Mouse (Mus musculus) testis, postnatal 14 days (tissue): ENCODE data around the gene Eml4.

Source experiments
- DNase-seq: peaks from one replicate; pipeline ENCODE4 v3.0.0; 2021; ENCODE audit warnings: low spot score

The Eml4 gene

GRCm38 (mm10) chr17:83382752-83383151, 32.0 kb downstream of the Eml4 start:
- DNase-seq: no peak

- no peak for DNase-seq
These were observed 34.2 kb downstream of the Eml4 start for GRCm38 (mm10) chr17:83384981-83385380.

GRCm38 (mm10) chr17:83387161-83387560, 36.4 kb downstream of the Eml4 start:
- DNase-seq: no peak

- no peak for DNase-seq
These were observed 43.3 kb downstream of the Eml4 start for GRCm38 (mm10) chr17:83394013-83394412.

- DNase-seq: no peak
These were observed 46.9 kb downstream of the Eml4 start for GRCm38 (mm10) chr17:83397571-83398100.

GRCm38 (mm10) chr17:83398756-83399155, 48.0 kb downstream of the Eml4 start:
- no peak for DNase-seq

- no peak for DNase-seq
These were observed 79.9 kb downstream of the Eml4 start for GRCm38 (mm10) chr17:83430607-83431006.

GRCm38 (mm10) chr17:83443406-83443805, 92.7 kb downstream of the Eml4 start:
- no peak for DNase-seq

- DNase-seq: no peak
These were observed 98.9 kb downstream of the Eml4 start for GRCm38 (mm10) chr17:83449583-83449982.

GRCm38 (mm10) chr17:83451367-83451766, 100.6 kb downstream of the Eml4 start:
- DNase-seq: no peak

- DNase-seq: no peak
These were observed 101.1 kb downstream of the Eml4 start for GRCm38 (mm10) chr17:83451796-83452195.

- DNase-seq: no peak
These were observed 101.7 kb downstream of the Eml4 start for GRCm38 (mm10) chr17:83452451-83452850.

GRCm38 (mm10) chr17:83453587-83453986, 102.9 kb downstream of the Eml4 start:
- no peak for DNase-seq

- DNase-seq: no peak
These were observed 106.5 kb downstream of the Eml4 start for GRCm38 (mm10) chr17:83457271-83457670.

GRCm38 (mm10) chr17:83465969-83466368, 115.2 kb downstream of the Eml4 start:
- no peak for DNase-seq

- DNase-seq: no peak
These were observed 116.0 kb downstream of the Eml4 start for GRCm38 (mm10) chr17:83466697-83467251.

- DNase-seq: no peak
These were observed 118.9 kb downstream of the Eml4 start for GRCm38 (mm10) chr17:83469586-83469985.

GRCm38 (mm10) chr17:83477089-83477488, 126.4 kb downstream of the Eml4 start:
- DNase-seq: no peak

GRCm38 (mm10) chr17:83481551-83481950, 130.8 kb downstream of the Eml4 start:
- DNase-seq: no peak

- DNase-seq: no peak
These were observed 132.2 kb downstream of the Eml4 start for GRCm38 (mm10) chr17:83482817-83483536.

- no peak for DNase-seq
These were observed 133.1 kb downstream of the Eml4 start for GRCm38 (mm10) chr17:83483784-83484183.

- DNase-seq: no peak
These were observed 137.0 kb downstream of the Eml4 start for GRCm38 (mm10) chr17:83487762-83488161.

- no peak for DNase-seq
These were observed 148.2 kb downstream of the Eml4 start for GRCm38 (mm10) chr17:83498889-83499288.

GRCm38 (mm10) chr17:83499692-83500091, 149.0 kb downstream of the Eml4 start:
- DNase-seq: no peak
